Mouse (Mus musculus) heart, postnatal 0 days (tissue): ENCODE measurements around the gene Cnpy1. TPM values are rescaled to one million over a fixed set of nuclear protein-coding genes. Genes with fewer than 3 reads are reported as not detected.

Experiments used
- ATAC-seq: fragments of 200-750 bp; cut with Nextera tagmentation; 2 replicates; pipeline ENCODE4 v1.8.0; 2017; ENCODE audit warnings: low read depth, moderate number of reproducible peaks, moderate library complexity; ENCODE audit not compliant: insufficient read depth
- DNase-seq: peaks from one replicate; pipeline ENCODE4 v3.0.0-alpha.2; 2016; ENCODE audit warnings: low spot score
- H3K27ac ChIP-seq: fragments of 300-500 bp; sonication (generic); 2 replicates; pipeline ENCODE4 v1.5.1; 2014; ENCODE audit warnings: low read depth, mild to moderate bottlenecking
- H3K27me3 ChIP-seq: fragments of 300-500 bp; sonication (generic); 2 replicates; pipeline ENCODE4 v1.6.1; 2014; ENCODE audit warnings: low read length, mixed read lengths; ENCODE audit not compliant: control insufficient read depth, insufficient read depth
- H3K36me3 ChIP-seq: fragments of 300-500 bp; sonication (generic); replicated peaks from 2 replicates; pipeline ENCODE4 v1.6.1; 2014; ENCODE audit warnings: low read length, mixed read lengths; ENCODE audit not compliant: control insufficient read depth, insufficient read depth
- H3K4me1 ChIP-seq: fragments of 300-500 bp; sonication (generic); 2 replicates; pipeline ENCODE4 v1.6.1; 2014; ENCODE audit warnings: antibody characterized with exemption; ENCODE audit not compliant: control insufficient read depth, insufficient read depth
- H3K4me2 ChIP-seq: fragments of 300-500 bp; sonication (generic); 2 replicates; pipeline ENCODE4 v1.6.1; 2014; ENCODE audit warnings: low read depth, mild to moderate bottlenecking, low read length, moderate library complexity
- H3K4me3 ChIP-seq: fragments of 300-500 bp; sonication (generic); 2 replicates; pipeline ENCODE4 v1.5.1; 2014; ENCODE audit warnings: low read depth, low read length
- H3K9ac ChIP-seq: fragments of 300-500 bp; sonication (generic); replicated peaks from 2 replicates; pipeline ENCODE4 v1.6.1; 2014; ENCODE audit warnings: low read depth, low read length, mixed read lengths
- H3K9me3 ChIP-seq: fragments of 300-500 bp; sonication (generic); replicated peaks from 2 replicates; pipeline ENCODE4 v1.6.1; 2016; ENCODE audit warnings: low read length; ENCODE audit not compliant: control insufficient read depth
- CTCF ChIP-seq: IDR thresholded peaks from 2 replicates; pipeline ENCODE4 v1.5.1; 2016; ENCODE audit warnings: antibody characterized with exemption, control low read depth, low read depth
- EP300 ChIP-seq: IDR thresholded peaks from 2 replicates; pipeline ENCODE4 v1.6.1; 2016; ENCODE audit warnings: antibody characterized with exemption, low read depth
- WGBS: fragments of 180-500 bp; shearing (Covaris S2); extraction: QIAGEN DNeasy Blood & Tissue Kit; methylation state at CpG from one replicate; pipeline ENCODE4 v1.1.7; 2014; 5-methylcytosine and 5-hydroxymethylcytosine counted together
- polyA plus RNA-seq: library from polyadenylated mRNA; unstranded; fragments of >200 nt; fragmentation: Nextera tagmentation; extraction: Ambion mirVana; gene quantifications from 2 replicates; pipeline ENCODE4 v1.2.1, GENCODE M21; 2015
- total RNA-seq: library from RNA; depleted of rRNA; stranded (reverse); fragments of >200 nt; gene quantifications from 2 replicates; pipeline ENCODE4 v1.2.3, GENCODE M21; 2014; ENCODE audit warnings: low replicate concordance

Cnpy1 gene
- total and polyA plus RNA-seq, 2 experiments from 2014 or later, result not detected

GRCm38 (mm10) chr5:28232101-28232500, 13.5 kb downstream of the Cnpy1 start:
- Histone ChIP-seq H3K4me1 (no peaks in the 10 kb centered on the region), H3K27ac (no peak overlapping the region), H3K36me3 (no peaks in the 10 kb centered on the region), H3K4me2 (no peak overlapping the region), H3K9me3 (no peaks in the 10 kb centered on the region), H3K27me3 (no peaks in the 10 kb centered on the region), H3K4me3 (no peak overlapping the region), H3K9ac (no peak overlapping the region)
- DNase-seq, result no peak
- WGBS, result 65% methylated on average over 3 of the region's 3 CpGs
- ATAC-seq, result no peak
- TF ChIP-seq CTCF (no peak), EP300 (no peak)

GRCm38 (mm10) chr5:28219596-28219995, 26.0 kb downstream of the Cnpy1 start:
- no peak overlapping the region for H3K4me2 ChIP-seq
- no peak overlapping the region for H3K9ac ChIP-seq
- no peaks in the 10 kb centered on the region for H3K4me1 ChIP-seq
- H3K9me3 ChIP-seq, result no peaks in the 10 kb centered on the region
- DNase-seq (no peak), ATAC-seq (no peak)
- peaks cover 3% of the 10 kb centered on the region; the same call in 1 of the 2 replicates for H3K27me3 ChIP-seq
- no peak overlapping the region for H3K4me3 ChIP-seq
- TF ChIP-seq EP300 (no peak), CTCF (no peak)
- H3K27ac ChIP-seq, result no peak overlapping the region
- no peaks in the 10 kb centered on the region for H3K36me3 ChIP-seq
- 71% methylated on average over 1 of the region's 1 CpGs for WGBS

GRCm38 (mm10) chr5:28213441-28213840, 32.2 kb downstream of the Cnpy1 start:
- H3K4me2 ChIP-seq, result no peak overlapping the region
- 50% methylated on average over 2 of the region's 2 CpGs for WGBS
- peaks cover 63% of the 10 kb centered on the region for H3K27me3 ChIP-seq
- no peaks in the 10 kb centered on the region for H3K9me3 ChIP-seq
- H3K27ac ChIP-seq, result no peak overlapping the region
- no peak overlapping the region for H3K4me3 ChIP-seq
- no peaks in the 10 kb centered on the region for H3K36me3 ChIP-seq
- ATAC-seq (no peak), DNase-seq (no peak)
- H3K4me1 ChIP-seq, result 0 out of 2 replicates have a peak, but pooled peaks cover 4% of the 10 kb centered on the region
- no peak for TF ChIP-seq CTCF
- no peak overlapping the region for H3K9ac ChIP-seq

GRCm38 (mm10) chr5:28211651-28212310, 33.8 kb downstream of the Cnpy1 start:
- 7% methylated on average over 15 of the region's 15 CpGs for WGBS
- no peak for TF ChIP-seq EP300
- TF ChIP-seq CTCF, result no peak
- ATAC-seq (no peak), DNase-seq (no peak)
- Histone ChIP-seq H3K4me1 (0 out of 2 replicates have a peak, but pooled peaks cover 4% of the 10 kb centered on the region), H3K9me3 (no peaks in the 10 kb centered on the region), H3K4me2 (no peak overlapping the region), H3K36me3 (no peaks in the 10 kb centered on the region), H3K27ac (no peak overlapping the region), H3K9ac (no peak overlapping the region), H3K4me3 (no peak overlapping the region), H3K27me3 (peaks cover 77% of the 10 kb centered on the region)

- Histone ChIP-seq H3K9ac (no peak overlapping the region), H3K27ac (no peak overlapping the region), H3K36me3 (no peaks in the 10 kb centered on the region), H3K9me3 (no peaks in the 10 kb centered on the region), H3K27me3 (peaks cover 86% of the 10 kb centered on the region), H3K4me1 (0 out of 2 replicates have a peak, but pooled peaks cover 4% of the 10 kb centered on the region), H3K4me2 (no peak overlapping the region), H3K4me3 (peak overlapping the region; percentile 47; the same call in 1 of the 2 replicates)
- WGBS, result 3% methylated on average over 29 of the region's 29 CpGs
- ATAC-seq (no peak), DNase-seq (no peak)
- TF ChIP-seq EP300 (no peak), CTCF (no peak)
Observed at GRCm38 (mm10) chr5:28210591-28211550, 34.7 kb downstream of the Cnpy1 start.
